Mouse (Mus musculus) layer of hippocampus, adult 18-20 months (tissue): ENCODE results near the gene Ripk1. TPM values are rescaled to one million over a fixed set of nuclear protein-coding genes. Genes with fewer than 3 reads are reported as not detected.

Source experiments
- DNase-seq, 2 experiments: peaks; one replicate each; pipeline ENCODE4 v3.0.0; 2022; ENCODE audit warnings: low spot score in 2 of 2
- long read RNA-seq: library from polyadenylated mRNA; stranded (forward); transcript quantifications from one replicate; pipeline ENCODE4 v2.0.0, GENCODE M21; 2021
- total RNA-seq, 2 experiments: library from RNA; stranded (reverse); gene quantifications; 2 replicates each; pipeline ENCODE4 v1.2.3; 2021

Ripk1 gene
- 1 to 10 TPM; 6.2 to 6.6 TPM for total RNA-seq
- long read RNA-seq, partial matches to known transcripts = 0 of 4 reads
- long read RNA-seq, other reads (novel, unspliced or antisense) = 2 of 4 reads

- peak; percentile 87 to 91 for DNase-seq
Observed at GRCm38 (mm10) chr13:34002058-34003006, at the start of gene Ripk1, which contains the start of gene Serpinb6a. Ripk1 (plus strand) TSS chr13:34002363. Serpinb6a (minus strand) TSS chr13:34002794.

- no peak for DNase-seq
Observed at GRCm38 (mm10) chr13:33952947-33953346, 49.2 kb upstream of the Ripk1 start.

- peak in 1 of 2 experiments; percentile 55 for DNase-seq
Observed at GRCm38 (mm10) chr13:33956571-33957421, 45.4 kb upstream of the Ripk1 start.

- no peak for DNase-seq
Observed at GRCm38 (mm10) chr13:33959771-33960170, 42.4 kb upstream of the Ripk1 start.

- DNase-seq = peak; percentile 27 to 58
Observed at GRCm38 (mm10) chr13:33964206-33965046, 37.7 kb upstream of the Ripk1 start, which contains the start of gene Nqo2. Nqo2 (plus strand) TSS chr13:33964687.

- no peak for DNase-seq
Observed at GRCm38 (mm10) chr13:33965056-33966024, 36.8 kb upstream of the Ripk1 start.

GRCm38 (mm10) chr13:33966025-33966412, 36.1 kb upstream of the Ripk1 start:
- DNase-seq = no peak

GRCm38 (mm10) chr13:33966574-33966973, 35.6 kb upstream of the Ripk1 start:
- DNase-seq = no peak

GRCm38 (mm10) chr13:33989625-33990024, 12.5 kb upstream of the Ripk1 start:
- DNase-seq = no peak

- DNase-seq = peak; percentile 21 to 75
Observed at GRCm38 (mm10) chr13:33995197-33995596, 7.0 kb upstream of the Ripk1 start.

GRCm38 (mm10) chr13:34003058-34003457, 895 bp downstream of the Ripk1 start:
- peak in 1 of 2 experiments; percentile 7 for DNase-seq

- no peak for DNase-seq
Observed at GRCm38 (mm10) chr13:34007234-34007633, 5.1 kb downstream of the Ripk1 start.

GRCm38 (mm10) chr13:34016927-34017569, 14.9 kb downstream of the Ripk1 start:
- no peak for DNase-seq

GRCm38 (mm10) chr13:34018521-34018920, 16.4 kb downstream of the Ripk1 start:
- DNase-seq = no peak

GRCm38 (mm10) chr13:34021998-34022397, 19.8 kb downstream of the Ripk1 start:
- DNase-seq = no peak

- DNase-seq = no peak
Observed at GRCm38 (mm10) chr13:34032041-34032440, 29.9 kb downstream of the Ripk1 start.

GRCm38 (mm10) chr13:34035424-34035823, 33.3 kb downstream of the Ripk1 start:
- DNase-seq = no peak

- no peak for DNase-seq
Observed at GRCm38 (mm10) chr13:34036726-34037125, 34.6 kb downstream of the Ripk1 start.
